Mouse (Mus musculus): ENCODE measurements around the gene Cend1.

Cend1 gene

GRCm38 (mm10) chr7:141465388-141466044 is 36.2 kb upstream of the Cend1 start:
- intact Hi-C loops (cut with DNase I), result no loop called here

DNA sequence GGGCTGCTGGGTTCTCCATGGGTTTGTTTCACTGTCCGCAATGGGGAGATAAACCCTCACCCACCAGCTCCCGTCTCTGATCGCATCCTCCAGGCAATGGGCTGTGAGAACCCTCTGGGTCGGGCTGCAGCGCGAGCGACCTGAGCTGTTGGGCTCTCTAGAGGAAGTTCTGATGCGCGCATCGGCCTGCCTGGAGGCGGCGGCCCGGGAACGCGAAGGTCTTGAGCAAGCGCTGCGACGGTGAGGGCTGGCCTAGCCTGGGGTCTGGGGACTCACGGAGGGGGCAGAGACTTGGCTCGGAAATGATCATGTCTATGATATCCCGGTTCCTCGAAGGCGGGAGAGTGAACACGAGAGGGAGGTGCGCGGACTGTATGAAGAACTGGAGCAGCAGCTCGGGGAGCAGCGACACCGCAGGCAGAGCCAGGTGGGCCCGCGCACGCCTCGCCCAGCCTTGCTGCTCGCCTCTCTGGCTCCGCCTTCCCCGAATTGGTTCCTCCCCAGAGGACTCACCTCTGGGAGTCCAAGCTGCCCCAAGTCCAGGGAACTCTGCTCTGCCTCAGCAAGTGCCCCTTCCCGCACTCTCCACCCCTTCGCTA is 35.4 kb upstream of the Cend1 start:
- intact Hi-C loops (cut with DNase I), result no loop called here

DNA sequence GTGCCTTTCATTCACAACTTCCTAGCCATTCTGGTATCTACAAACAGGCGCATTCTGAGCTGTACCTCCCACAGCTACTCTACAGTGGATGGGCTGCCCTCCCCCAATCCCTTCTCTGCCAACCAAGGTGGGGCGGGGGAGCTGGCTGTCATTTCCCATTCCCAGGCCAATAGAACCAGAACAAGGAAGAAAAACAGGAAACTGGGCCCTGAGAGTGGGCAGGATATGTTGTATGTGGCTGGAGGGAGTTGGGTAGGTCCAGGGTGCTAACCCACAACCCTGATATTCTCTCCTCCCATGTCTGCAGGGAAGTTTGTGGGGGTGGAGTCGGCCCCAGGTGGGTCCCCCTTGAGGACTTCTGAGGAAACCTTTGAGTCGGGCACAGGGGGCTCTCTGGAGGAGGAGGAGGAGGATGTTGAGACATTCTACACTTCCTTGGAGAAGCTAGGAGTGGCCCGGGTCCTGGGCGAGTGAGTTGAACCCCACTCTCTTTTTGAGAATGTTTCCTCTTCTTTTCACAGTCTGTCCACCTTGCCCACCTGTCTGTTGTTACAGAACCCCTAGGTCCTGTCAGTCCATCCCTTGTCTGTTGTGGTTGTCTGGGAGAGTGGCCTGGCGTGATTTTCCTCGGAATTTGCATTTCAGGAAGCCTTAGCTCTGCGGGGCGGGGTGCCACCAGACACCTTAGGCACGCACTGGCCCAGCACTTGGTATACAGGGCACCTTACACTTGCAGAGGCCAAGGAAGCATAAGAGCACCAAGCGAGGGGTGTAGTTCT is 34.7 kb upstream of the Cend1 start:
- intact Hi-C loops (cut with DNase I), result no loop called here

DNA sequence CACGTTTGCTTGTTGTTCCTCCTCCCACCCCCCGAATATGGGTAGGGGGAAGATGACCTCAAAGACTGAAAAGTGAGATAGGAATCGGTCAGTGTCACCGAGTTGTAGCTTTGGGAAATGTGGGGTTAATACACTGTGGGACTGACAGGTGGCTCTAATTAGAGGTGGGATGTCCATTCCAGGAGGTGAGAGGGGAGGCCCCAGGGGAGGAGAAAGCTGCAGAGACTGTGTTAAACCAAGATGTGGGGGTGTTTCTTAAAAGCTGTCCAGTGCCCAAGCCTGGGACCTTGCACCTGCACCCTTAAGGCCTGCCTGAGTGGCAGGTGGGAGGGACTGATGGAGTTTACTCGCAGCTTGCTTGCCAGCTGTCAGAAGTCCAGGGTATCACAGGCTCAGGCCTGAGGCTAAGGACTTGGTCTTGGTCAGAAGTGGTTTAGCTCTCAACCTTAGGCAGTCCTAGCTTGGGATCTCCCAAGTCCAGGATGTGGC is 33.1 kb upstream of the Cend1 start:
- intact Hi-C loops (cut with DNase I), result no loop called here

DNA sequence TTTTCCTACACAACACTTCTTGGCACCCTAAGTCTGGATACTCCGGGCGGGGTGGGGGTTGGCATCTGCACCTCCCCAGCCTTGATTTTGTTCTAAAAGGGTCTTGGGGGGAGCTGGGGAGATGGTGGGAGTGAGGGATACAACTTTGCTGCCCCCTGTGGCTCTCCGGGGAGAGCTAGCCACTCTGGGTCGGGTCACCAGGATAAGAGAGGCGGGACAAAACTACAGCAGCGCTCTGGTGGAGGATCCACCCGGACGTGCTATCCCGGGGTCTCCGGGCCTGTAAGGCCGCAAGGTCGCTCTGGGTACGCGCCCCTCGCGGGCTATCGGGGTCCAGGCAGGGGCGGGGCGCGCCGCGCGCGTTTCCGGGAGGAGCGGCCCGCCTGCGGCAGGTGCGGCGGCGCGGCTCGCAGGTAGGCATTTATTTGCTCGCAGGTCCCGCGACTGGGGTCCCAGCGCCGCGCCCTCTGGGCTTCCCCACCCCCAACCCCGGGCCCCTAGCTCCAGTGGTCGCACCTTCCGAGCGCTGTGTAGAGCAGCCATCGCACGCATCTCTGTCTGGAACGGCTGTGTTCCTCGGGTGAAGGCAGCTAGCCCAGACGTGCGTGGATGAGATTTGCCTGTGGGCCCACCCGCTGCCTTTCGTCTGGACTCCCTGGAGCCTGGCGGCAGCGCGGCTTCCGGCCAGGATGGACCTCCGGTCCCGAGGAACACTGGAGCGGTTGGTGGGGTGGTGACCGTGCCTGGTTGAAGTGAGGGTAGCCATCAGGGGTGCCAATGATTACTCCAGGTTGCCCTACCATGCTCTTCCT is 32.4 kb upstream of the Cend1 start:
- intact Hi-C loops (cut with DNase I), result no loop called here

- intact Hi-C loops (cut with DNase I), result no loop called here
Measured at GRCm38 (mm10) chr7:141460391-141461113, 31.3 kb upstream of the Cend1 start, which contains the start of gene Cracr2b. TSS of gene Cracr2b (plus strand) at chr7:141461094.

DNA sequence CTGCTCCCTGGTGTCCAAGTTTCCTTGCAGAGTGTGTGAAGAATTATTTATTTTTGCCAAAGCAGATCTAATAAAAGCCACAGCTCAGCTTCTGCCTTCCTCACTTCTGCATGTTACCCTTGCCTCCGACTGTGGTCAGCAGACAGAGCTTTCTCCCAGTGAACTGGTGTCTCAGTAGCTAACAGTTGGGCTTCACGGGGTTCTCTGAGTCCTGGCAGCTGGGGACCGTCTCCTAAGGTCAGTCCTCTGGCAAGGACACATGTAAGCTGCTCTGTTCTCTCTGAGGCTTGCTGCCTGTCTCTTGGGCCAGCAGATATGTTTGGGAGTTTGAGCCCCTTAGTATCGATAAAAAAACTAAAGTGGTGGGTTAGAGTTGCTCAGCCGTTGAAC is 30.7 kb upstream of the Cend1 start:
- intact Hi-C loops (cut with DNase I), result no loop called here

GRCm38 (mm10) chr7:141459301-141459711 is 30.0 kb upstream of the Cend1 start:
- intact Hi-C loops (cut with DNase I), result loop anchor here (5.0 kb wide), 1 partner anchor 47 kb away; the partner anchor contains the start of gene Gatd1

DNA sequence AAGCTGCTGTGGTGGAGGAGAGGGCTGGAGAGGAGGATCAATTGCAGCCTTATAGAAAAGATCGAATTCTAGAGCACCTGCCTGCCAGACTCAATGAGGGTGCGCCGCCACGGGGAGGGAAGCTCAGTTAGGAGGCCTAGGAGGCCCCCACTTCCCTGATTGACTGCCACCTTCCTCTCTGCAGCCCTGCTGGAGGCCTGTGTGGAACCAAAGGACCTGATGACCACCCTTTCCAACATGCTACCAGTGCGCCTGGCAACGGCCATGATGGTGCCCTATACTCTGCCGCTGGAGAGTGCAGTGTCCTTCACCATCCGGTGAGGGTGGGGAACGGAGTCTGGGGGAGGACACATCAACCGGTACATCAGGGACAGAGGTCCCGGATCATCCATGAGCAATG is 29.4 kb upstream of the Cend1 start:
- intact Hi-C loops (cut with DNase I), result loop anchor here (5.0 kb wide), 1 partner anchor 46 kb away; the partner anchor contains the start of gene Gatd1

DNA sequence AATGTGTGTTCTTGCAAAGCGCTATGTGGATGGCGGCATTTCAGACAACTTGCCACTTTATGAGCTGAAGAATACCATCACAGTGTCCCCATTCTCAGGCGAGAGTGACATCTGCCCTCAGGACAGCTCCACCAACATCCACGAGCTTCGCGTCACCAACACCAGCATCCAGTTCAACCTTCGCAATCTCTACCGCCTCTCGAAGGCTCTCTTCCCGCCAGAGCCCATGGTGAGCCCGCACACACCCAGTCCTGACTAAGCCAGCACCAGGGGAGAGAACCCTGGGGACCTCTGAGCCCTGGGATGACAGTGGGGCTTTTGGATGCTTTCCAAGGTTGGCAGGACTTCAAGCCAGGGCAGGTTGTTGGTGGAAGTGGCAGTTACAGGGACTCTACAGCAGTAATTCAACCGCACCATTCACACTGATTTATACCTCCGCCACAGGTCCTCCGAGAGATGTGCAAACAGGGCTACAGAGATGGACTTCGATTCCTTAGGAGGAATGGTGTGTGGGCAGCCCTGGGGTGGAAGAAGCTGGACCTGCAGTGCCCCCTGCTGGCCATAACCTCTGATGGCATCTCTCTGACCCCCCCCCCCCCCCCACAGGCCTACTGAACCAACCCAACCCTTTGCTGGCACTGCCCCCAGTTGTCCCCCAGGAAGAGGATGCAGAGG is 28.8 kb upstream of the Cend1 start:
- intact Hi-C loops (cut with DNase I), result loop anchor here (5.0 kb wide), 1 partner anchor 46 kb away; the partner anchor contains the start of gene Gatd1

GRCm38 (mm10) chr7:141457236-141457635 is 27.9 kb upstream of the Cend1 start:
- intact Hi-C loops (cut with DNase I), result loop anchor here (5.0 kb wide), 1 partner anchor 45 kb away; the partner anchor contains the start of gene Gatd1

GRCm38 (mm10) chr7:141456739-141457138 is 27.4 kb upstream of the Cend1 start:
- intact Hi-C loops (cut with DNase I), result loop anchor here (5.0 kb wide), 1 partner anchor 44 kb away; the partner anchor contains the start of gene Gatd1

DNA sequence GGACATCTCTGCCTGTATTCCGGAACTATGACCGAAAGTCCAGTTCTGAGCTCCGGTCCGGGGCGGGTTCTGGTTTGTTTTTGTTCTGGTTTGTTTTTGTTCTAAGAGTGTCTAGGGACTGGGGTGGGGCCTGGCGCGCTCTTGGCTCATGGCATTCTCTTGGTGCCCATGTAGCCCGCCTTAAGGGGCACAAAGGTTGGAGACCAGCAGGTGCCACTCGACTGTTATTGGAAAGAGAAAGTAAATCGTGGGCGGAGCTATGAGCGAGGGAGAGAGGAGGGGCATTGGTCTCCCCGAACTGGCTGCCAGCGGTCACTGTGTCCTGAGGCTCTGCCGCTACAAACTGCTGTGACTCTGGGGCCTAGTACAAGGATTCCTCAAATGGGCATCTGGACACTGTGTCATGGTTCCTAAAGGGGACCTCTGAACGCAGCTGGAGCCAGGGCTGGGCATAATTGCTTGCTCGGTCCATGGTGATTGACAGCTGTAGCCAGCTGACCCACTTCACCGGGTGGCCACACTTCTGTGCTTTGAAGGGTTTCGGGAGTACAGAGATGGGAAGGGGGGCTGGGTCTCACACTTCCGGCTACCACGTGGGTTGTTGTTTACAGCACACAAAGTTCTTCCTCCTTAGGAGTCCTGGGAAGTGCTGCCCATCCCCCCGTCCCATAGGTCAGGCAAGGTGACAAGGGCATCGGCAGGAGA is 26.5 kb upstream of the Cend1 start:
- intact Hi-C loops (cut with DNase I), result loop anchor here (5.0 kb wide), 1 partner anchor 43 kb away; the partner anchor contains the start of gene Gatd1

GRCm38 (mm10) chr7:141454967-141455551 is 25.8 kb upstream of the Cend1 start, which contains the start of gene Pnpla2:
TSS of gene Pnpla2 (plus strand) at chr7:141455198.
- intact Hi-C loops (cut with DNase I), result loop anchor here (5.0 kb wide), 1 partner anchor 43 kb away; the partner anchor contains the start of gene Gatd1

DNA sequence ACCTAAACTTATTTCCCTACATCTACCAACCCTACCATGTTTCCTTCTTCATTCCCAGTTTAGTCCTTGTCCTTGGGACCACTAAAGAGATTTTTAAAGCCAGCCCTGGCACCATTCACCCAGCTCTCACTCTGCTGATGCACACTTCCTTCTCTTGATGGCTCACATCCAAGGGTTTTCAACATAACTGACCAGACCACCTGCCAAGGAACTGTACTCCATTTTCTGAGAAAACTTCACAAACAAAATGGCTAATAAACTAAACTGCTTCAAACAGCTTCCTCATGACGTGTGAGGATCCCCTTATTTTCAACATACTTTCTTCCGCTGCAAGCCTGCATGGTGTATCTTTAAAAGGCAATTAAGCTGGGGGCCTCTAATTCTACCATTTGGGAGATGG is 24.3 kb upstream of the Cend1 start:
- intact Hi-C loops (cut with DNase I), result no loop called here

DNA sequence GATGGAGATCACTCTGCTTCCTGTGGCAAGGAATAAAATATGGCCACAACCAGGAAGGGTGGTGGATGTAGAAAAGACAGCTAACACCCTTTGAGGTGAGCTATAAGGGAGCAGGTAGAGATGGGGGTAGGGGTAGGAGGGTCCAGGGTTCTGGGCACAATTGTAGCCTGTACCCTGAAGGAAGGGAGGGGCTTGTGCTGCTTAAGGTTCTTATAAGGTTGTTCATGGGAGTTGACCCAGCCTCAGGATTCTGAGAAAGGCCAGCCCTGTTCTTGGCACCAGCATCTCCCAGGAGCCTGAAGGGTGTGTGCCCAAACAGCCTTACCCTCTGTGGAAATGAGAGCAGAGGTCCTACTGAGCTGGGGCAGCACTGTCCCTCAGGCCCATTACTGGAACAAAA is 22.6 kb upstream of the Cend1 start:
- intact Hi-C loops (cut with DNase I), result no loop called here

- intact Hi-C loops (cut with DNase I), result no loop called here
Measured at GRCm38 (mm10) chr7:141447110-141447991, 18.1 kb upstream of the Cend1 start, which contains the start of gene Rplp2. TSS of gene Rplp2 (plus strand) at chr7:141447370.

All from adrenal gland (tissue).